Mouse (Mus musculus) cerebellum, adult 8-10 months (tissue): Measurements from ENCODE around the gene Doc2g.
A peak's percentile ranks its signal among the peaks of the same experiment; 100 is the strongest.

Experiments
- DNase-seq: peaks from one replicate; pipeline ENCODE4 v3.0.0; 2022

Doc2g gene

GRCm38 (mm10) chr19:3991966-3992365 is 11.1 kb upstream of the Doc2g start:
- no peak for DNase-seq

- DNase-seq = no peak
Measured at GRCm38 (mm10) chr19:3992416-3992815, 10.7 kb upstream of the Doc2g start, which contains the start of gene Tbx10. Gene Tbx10 (plus strand): TSS chr19:3992752.

- DNase-seq = no peak
Measured at GRCm38 (mm10) chr19:3994932-3995331, 8.2 kb upstream of the Doc2g start.

GRCm38 (mm10) chr19:3995505-3995904 is 7.6 kb upstream of the Doc2g start:
- DNase-seq = no peak

GRCm38 (mm10) chr19:3996106-3996505 is 7.0 kb upstream of the Doc2g start:
- DNase-seq = no peak

- DNase-seq = no peak
Measured at GRCm38 (mm10) chr19:3996747-3997146, 6.4 kb upstream of the Doc2g start.

- DNase-seq = no peak
Measured at GRCm38 (mm10) chr19:3997231-3997630, 5.9 kb upstream of the Doc2g start.

- no peak for DNase-seq
Measured at GRCm38 (mm10) chr19:3998335-3998734, 4.8 kb upstream of the Doc2g start.

- DNase-seq = no peak
Measured at GRCm38 (mm10) chr19:3999121-3999730, 3.9 kb upstream of the Doc2g start.

GRCm38 (mm10) chr19:4000119-4000900 is 2.8 kb upstream of the Doc2g start, which contains the start of the genes Nudt8 and Gm49405:
Gene Nudt8 (plus strand): TSS chr19:4000580.
Gene Gm49405 (plus strand): TSS chr19:4000626.
- peak; percentile 98 for DNase-seq

GRCm38 (mm10) chr19:4000949-4001525 is 2.1 kb upstream of the Doc2g start:
- no peak for DNase-seq

GRCm38 (mm10) chr19:4001752-4002151 is 1.4 kb upstream of the Doc2g start:
- DNase-seq = no peak

- no peak for DNase-seq
Measured at GRCm38 (mm10) chr19:4003641-4004040, 528 bp downstream of the Doc2g start.

GRCm38 (mm10) chr19:4004331-4004730 is 1.2 kb downstream of the Doc2g start:
- no peak for DNase-seq

GRCm38 (mm10) chr19:4005091-4005490 is 2.0 kb downstream of the Doc2g start:
- DNase-seq = no peak

GRCm38 (mm10) chr19:4005971-4006370 is 2.9 kb downstream of the Doc2g start:
- no peak for DNase-seq

GRCm38 (mm10) chr19:4011086-4011485 is 8.0 kb downstream of the Doc2g start:
- DNase-seq = no peak

- peak; percentile 95 for DNase-seq
Measured at GRCm38 (mm10) chr19:4012432-4013022, 9.4 kb downstream of the Doc2g start, which contains the start of gene Ndufv1. Gene Ndufv1 (minus strand): TSS chr19:4012806.

GRCm38 (mm10) chr19:4013066-4013465 is 10.0 kb downstream of the Doc2g start:
- no peak for DNase-seq

- peak; percentile 12 for DNase-seq
Measured at GRCm38 (mm10) chr19:4014802-4015201, 11.7 kb downstream of the Doc2g start.

GRCm38 (mm10) chr19:4015635-4016034 is 12.5 kb downstream of the Doc2g start:
- DNase-seq = no peak

- no peak for DNase-seq
Measured at GRCm38 (mm10) chr19:4017921-4018587, 14.9 kb downstream of the Doc2g start.
